Mouse (Mus musculus) embryonic fibroblast, embryonic 13.5 days (primary cell): ENCODE results near the gene Slc7a5. TPM values are rescaled to one million over a fixed set of nuclear protein-coding genes. Genes with fewer than 3 reads are reported as not detected.

ENCODE experiments used
- H3K27ac ChIP-seq: 2 replicates; pipeline ENCODE4 v1.5.1; 2012; ENCODE audit warnings: low read length, control low read depth, inconsistent platforms; ENCODE audit not compliant: insufficient read depth
- H3K4me1 ChIP-seq: 2 replicates; pipeline ENCODE4 v1.6.1; 2011; ENCODE audit warnings: low read length; ENCODE audit not compliant: control insufficient read depth, insufficient read depth
- H3K4me3 ChIP-seq: 2 replicates; pipeline ENCODE4 v1.5.1; 2011; ENCODE audit warnings: mild to moderate bottlenecking, control low read depth, low read length; ENCODE audit not compliant: insufficient read depth
- CTCF ChIP-seq: IDR thresholded peaks from 2 replicates; pipeline ENCODE4 v1.5.1; 2011; ENCODE audit warnings: mild to moderate bottlenecking, control low read depth, low read length, moderate library complexity, borderline replicate concordance; ENCODE audit not compliant: insufficient read depth
- POLR2A ChIP-seq: IDR thresholded peaks from 2 replicates; pipeline ENCODE4 v1.6.1; 2011; ENCODE audit warnings: low read depth, mild to moderate bottlenecking, control low read depth, low read length, moderate library complexity
- polyA plus RNA-seq: library from polyadenylated mRNA; stranded (reverse); fragments of >200 nt; gene quantifications from 2 replicates; pipeline ENCODE4 v1.2.4, GENCODE M21; 2011; ENCODE audit warnings: low read depth; ENCODE audit not compliant: missing spikeins, insufficient read length

The Slc7a5 gene
- polyA plus RNA-seq, 1 experiment = 185 TPM

- TF ChIP-seq CTCF (no peak), POLR2A (no peak)
These were observed 28.9 kb upstream of the Slc7a5 start for GRCm38 (mm10) chr8:121936391-121936790.

DNA sequence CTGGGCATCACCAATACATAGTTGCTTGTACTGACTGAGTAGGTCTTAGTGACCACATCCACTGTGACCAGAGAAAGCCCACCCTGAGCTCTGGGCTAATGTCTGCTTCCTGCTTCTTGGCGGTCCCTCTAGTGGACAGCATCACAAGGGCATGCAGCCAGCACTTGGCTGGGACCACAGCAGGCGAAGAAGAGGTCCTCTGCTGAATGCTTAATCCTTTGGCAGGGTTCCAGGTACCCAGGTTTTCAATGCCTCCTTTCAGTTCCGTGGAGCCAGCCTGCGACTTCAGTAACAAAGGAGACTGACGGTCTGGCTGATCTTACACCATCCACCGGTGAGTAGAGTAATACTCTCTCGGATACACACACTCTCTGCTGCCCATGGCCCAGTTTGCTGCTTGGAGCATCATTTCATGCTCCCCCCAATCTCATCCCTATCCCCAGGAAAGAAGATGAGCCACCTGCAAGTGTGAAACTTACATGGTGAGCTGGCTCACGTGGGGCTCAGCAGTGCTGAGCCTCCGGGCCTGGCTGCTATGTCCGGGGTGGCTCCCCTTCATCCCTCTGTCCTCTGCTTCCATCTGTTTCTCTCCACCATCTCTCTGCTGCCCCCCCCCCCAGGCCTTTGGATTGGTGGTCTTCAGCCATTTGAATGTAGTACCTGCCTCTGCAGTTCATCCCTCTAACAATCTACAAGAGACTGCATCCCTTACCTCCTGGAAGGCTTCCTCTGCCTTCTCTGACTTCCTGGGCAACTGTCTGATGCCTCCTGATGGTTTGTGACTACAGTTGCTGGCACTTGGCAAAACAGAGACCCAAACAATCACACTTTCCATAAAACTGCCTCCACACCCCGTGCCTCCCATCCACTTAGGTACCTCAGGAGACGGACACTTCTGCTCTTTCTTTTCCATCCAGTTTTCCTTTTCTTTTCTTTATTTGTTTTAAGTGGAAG is 28.1 kb upstream of the Slc7a5 start:
- Histone ChIP-seq H3K27ac (no peak overlapping the region), H3K4me3 (no peak overlapping the region), H3K4me1 (no peaks in the 10 kb centered on the region)
- TF ChIP-seq POLR2A (no peak), CTCF (no peak)

More at GRCm38 (mm10) chr8:121936391-121936790, 28.9 kb upstream of the Slc7a5 start:
- no peak overlapping the region for H3K27ac ChIP-seq
- no peaks in the 10 kb centered on the region for H3K4me1 ChIP-seq
- no peak overlapping the region for H3K4me3 ChIP-seq

DNA sequence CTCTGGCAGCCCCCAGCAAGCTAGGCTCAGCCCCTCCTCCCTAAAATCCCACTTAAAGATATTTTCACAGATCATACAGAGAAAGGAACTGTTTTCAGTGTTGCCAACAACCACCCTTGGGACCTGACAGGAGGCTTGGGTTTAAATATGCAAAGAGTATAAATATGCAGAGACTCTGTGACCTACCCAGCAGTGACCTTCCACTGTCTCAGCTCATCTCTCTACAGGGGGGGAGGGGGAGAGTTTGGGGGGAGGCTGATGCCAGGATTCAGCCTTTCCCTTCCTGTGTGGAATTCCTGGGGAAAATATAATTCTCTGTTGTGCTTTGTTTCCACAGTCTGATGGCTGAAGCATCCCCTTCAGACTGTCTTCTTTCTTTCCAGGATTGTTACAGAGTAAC is 27.4 kb upstream of the Slc7a5 start:
- Histone ChIP-seq H3K4me1 (no peaks in the 10 kb centered on the region), H3K27ac (no peak overlapping the region), H3K4me3 (no peak overlapping the region)
- TF ChIP-seq CTCF (no peak), POLR2A (no peak)

GRCm38 (mm10) chr8:121934506-121934905 is 27.0 kb upstream of the Slc7a5 start:
- H3K4me3 ChIP-seq = no peak overlapping the region
- TF ChIP-seq POLR2A (no peak), CTCF (no peak)
- no peak overlapping the region for H3K27ac ChIP-seq
- no peaks in the 10 kb centered on the region for H3K4me1 ChIP-seq

DNA sequence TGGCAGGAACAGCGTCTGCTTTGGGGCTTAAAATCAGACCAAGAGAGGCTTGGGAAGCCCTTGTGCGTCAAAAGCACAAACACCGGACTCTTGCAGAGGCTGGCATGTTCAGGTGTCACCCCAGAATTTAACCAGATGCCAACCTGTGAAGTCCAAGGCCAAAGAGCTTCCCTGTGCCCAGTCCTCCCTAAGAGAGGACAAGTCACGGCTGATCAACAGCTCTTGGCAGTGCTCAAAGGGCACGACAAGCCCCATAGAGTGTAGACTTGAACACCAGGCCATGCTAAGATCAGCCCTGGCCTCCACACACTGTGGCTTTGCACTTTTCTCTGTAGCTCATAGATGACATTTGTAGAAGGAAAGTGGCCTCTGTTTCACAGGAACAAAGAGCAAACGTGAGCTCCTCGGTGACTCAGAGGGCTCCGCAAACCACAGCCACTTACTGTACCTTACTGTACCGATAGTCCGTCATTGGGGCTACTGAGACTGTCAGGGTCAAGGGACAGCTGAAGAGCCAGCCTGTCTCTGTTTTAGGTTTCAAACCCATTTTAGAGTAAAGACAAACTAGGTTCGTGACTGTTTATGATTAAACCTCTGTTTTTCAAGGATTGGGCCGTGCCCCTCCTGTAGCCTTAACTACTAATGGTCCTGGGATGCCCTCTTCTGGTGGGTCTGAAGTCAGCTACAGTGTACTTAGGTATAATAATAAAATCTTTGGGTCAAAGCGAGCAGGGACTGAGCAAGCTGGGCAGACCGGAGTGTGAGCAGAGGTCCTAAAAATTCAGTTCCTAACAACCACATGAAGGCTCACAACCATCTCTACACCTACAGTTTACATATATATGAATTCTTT is 25.4 kb upstream of the Slc7a5 start:
- Histone ChIP-seq H3K4me1 (no peaks in the 10 kb centered on the region), H3K27ac (no peak overlapping the region)
- TF ChIP-seq POLR2A (no peak), CTCF (no peak)

DNA sequence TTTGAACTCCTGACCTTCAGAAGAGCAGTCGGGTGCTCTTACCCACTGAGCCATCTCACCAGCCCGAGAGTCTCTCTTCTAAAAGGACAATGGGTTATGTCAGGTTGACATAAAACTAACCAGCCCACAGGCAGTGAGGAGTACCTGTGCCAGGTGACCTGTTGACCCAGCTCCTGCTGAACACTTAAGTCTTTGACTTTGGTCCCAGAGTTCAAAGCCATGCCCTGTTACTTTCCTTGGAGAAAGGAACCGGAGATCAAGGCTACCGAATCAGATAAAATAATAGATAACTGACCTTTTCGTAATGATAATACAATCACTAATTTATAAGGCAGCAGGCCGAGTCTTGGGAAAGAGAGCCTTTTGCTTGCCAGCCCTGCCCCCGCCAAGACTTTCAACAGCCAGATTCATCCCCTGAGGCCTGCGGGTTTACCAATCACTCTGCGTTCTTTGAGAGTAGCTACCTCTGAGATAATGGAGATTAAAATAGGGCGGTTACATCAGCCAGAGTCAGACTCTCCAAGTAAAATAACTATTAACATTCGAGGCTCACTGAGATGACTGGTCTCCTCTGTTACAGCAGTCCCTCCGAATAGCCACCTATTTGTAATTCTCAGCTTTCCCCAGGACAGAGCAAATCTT is 24.7 kb upstream of the Slc7a5 start:
- no peaks in the 10 kb centered on the region for H3K4me1 ChIP-seq
- H3K27ac ChIP-seq = no peak overlapping the region
- H3K4me3 ChIP-seq = no peak overlapping the region
- no peak for TF ChIP-seq CTCF

More for the DNA sequence above, 25.4 kb upstream of the Slc7a5 start:
- H3K4me3 ChIP-seq = no peak overlapping the region

DNA sequence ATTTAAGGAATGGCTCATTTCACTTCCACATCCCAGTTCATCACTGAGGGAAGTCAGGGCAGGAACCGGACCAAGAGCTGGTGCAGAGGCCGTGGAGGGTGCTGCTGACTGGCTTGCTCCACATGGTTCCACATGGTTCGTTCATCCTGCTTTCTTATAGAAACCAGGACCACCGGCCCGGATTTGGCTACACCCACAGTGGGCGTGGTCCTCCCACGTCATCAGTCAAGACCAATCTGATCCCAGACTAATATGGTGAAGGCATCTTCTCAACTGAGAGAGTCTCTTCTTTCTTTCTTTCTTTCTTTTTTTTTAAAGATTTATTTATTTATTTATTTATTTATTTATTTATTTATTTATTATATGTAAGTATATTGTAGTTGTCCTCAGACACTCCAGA is 24.1 kb upstream of the Slc7a5 start:
- Histone ChIP-seq H3K4me3 (no peak overlapping the region), H3K27ac (no peak overlapping the region), H3K4me1 (no peaks in the 10 kb centered on the region)
- TF ChIP-seq CTCF (no peak), POLR2A (no peak)

GRCm38 (mm10) chr8:121930047-121930446 is 22.6 kb upstream of the Slc7a5 start:
- TF ChIP-seq POLR2A (no peak), CTCF (no peak)

GRCm38 (mm10) chr8:121927316-121927715 is 19.8 kb upstream of the Slc7a5 start:
- no peak overlapping the region for H3K27ac ChIP-seq
- H3K4me1 ChIP-seq = no peaks in the 10 kb centered on the region
- no peak overlapping the region for H3K4me3 ChIP-seq
- no peak for TF ChIP-seq POLR2A
- peak; percentile 61; the same call in 1 of the 2 replicates for TF ChIP-seq CTCF

More at GRCm38 (mm10) chr8:121930047-121930446, 22.6 kb upstream of the Slc7a5 start:
- Histone ChIP-seq H3K4me3 (no peak overlapping the region), H3K4me1 (no peaks in the 10 kb centered on the region), H3K27ac (no peak overlapping the region)

- no peaks in the 10 kb centered on the region for H3K4me1 ChIP-seq
- H3K27ac ChIP-seq = no peak overlapping the region
- TF ChIP-seq POLR2A = no peak
- TF ChIP-seq CTCF = no peak
- H3K4me3 ChIP-seq = no peak overlapping the region
These were observed 18.8 kb upstream of the Slc7a5 start for GRCm38 (mm10) chr8:121926266-121926665.
